Mouse (Mus musculus): ENCODE data around the gene Rnase13. TPM values are rescaled to one million over a fixed set of nuclear protein-coding genes. Genes with fewer than 3 reads are reported as not detected.

Gene Rnase13
- total RNA-seq (2014; rRNA removed), result not detected in 2 replicates
- 0.11 TPM in 1 of 2 replicates, not detected in the other for polyA plus RNA-seq (2015; fragmentation: Nextera tagmentation; extraction: Ambion mirVana)

- no peak for ATAC-seq (ENCODE audit: low FRiP score)
- Histone ChIP-seq H3K4me3 (ENCODE audit: low read depth, low read length) (no peak within 1 kb of the TSS), H3K36me3 (ENCODE audit: insufficient read depth, low read length) (no peaks in the 10 kb centered on the region), H3K27ac (ENCODE audit: low read depth, low read length) (peak within 1 kb of the TSS; percentile 43; the same call in 1 of the 2 replicates), H3K4me1 (ENCODE audit: insufficient read depth, low read length) (no peaks in the 10 kb centered on the region), H3K27me3 (ENCODE audit: insufficient read depth, low read length) (no peaks in the 10 kb centered on the region), H3K9me3 (ENCODE audit: low read length) (no peaks in the 10 kb centered on the region), H3K4me2 (ENCODE audit: low read depth, low read length, poor library complexity, severe bottlenecking) (no peak within 1 kb of the TSS), H3K9ac (replicated peaks; ENCODE audit: low read length, poor library complexity, severe bottlenecking) (no peak within 1 kb of the TSS)
- WGBS, result 86% methylated on average over 7 of the region's 7 CpGs
- DNase-seq (ENCODE audit: low spot score), result no peak
- TF ChIP-seq CTCF (IDR thresholded peaks at IDR 0.05), result no peak
Measured at GRCm38 (mm10) chr14:51922571-51922865, at the start of gene Rnase13. Gene Rnase13, minus strand, starts transcription at chr14:51922773.

GRCm38 (mm10) chr14:51967400-51967799, 44.8 kb upstream of the Rnase13 start:
- ATAC-seq (ENCODE audit: low FRiP score) (no peak), DNase-seq (ENCODE audit: low spot score) (no peak)
- Histone ChIP-seq H3K4me3 (ENCODE audit: low read depth, low read length) (no peak overlapping the region), H3K4me1 (ENCODE audit: insufficient read depth, low read length) (no peaks in the 10 kb centered on the region), H3K9ac (replicated peaks; ENCODE audit: low read length, poor library complexity, severe bottlenecking) (no peak overlapping the region), H3K36me3 (ENCODE audit: insufficient read depth, low read length) (no peaks in the 10 kb centered on the region), H3K27me3 (ENCODE audit: insufficient read depth, low read length) (no peaks in the 10 kb centered on the region), H3K4me2 (ENCODE audit: low read depth, low read length, poor library complexity, severe bottlenecking) (no peak overlapping the region), H3K9me3 (ENCODE audit: low read length) (no peaks in the 10 kb centered on the region), H3K27ac (ENCODE audit: low read depth, low read length) (no peak overlapping the region)
- WGBS, result 88% methylated on average over 3 of the region's 3 CpGs
- TF ChIP-seq CTCF (IDR thresholded peaks at IDR 0.05), result no peak

GRCm38 (mm10) chr14:51960316-51960715, 37.7 kb upstream of the Rnase13 start:
- 89% methylated on average over 2 of the region's 2 CpGs for WGBS
- DNase-seq (ENCODE audit: low spot score) (no peak), ATAC-seq (ENCODE audit: low FRiP score) (no peak)
- Histone ChIP-seq H3K36me3 (ENCODE audit: insufficient read depth, low read length) (no peaks in the 10 kb centered on the region), H3K9me3 (ENCODE audit: low read length) (no peaks in the 10 kb centered on the region), H3K9ac (replicated peaks; ENCODE audit: low read length, poor library complexity, severe bottlenecking) (no peak overlapping the region), H3K4me2 (ENCODE audit: low read depth, low read length, poor library complexity, severe bottlenecking) (no peak overlapping the region), H3K27me3 (ENCODE audit: insufficient read depth, low read length) (no peaks in the 10 kb centered on the region), H3K27ac (ENCODE audit: low read depth, low read length) (no peak overlapping the region), H3K4me1 (ENCODE audit: insufficient read depth, low read length) (no peaks in the 10 kb centered on the region), H3K4me3 (ENCODE audit: low read depth, low read length) (no peak overlapping the region)
- TF ChIP-seq CTCF (IDR thresholded peaks at IDR 0.05), result no peak

GRCm38 (mm10) chr14:51943336-51943735, 20.8 kb upstream of the Rnase13 start:
- 79% methylated on average over 6 of the region's 6 CpGs for WGBS
- ATAC-seq (ENCODE audit: low FRiP score), result no peak
- H3K36me3 ChIP-seq (ENCODE audit: insufficient read depth, low read length), result no peaks in the 10 kb centered on the region
- no peak overlapping the region for H3K27ac ChIP-seq (ENCODE audit: low read depth, low read length)
- no peak overlapping the region for H3K4me2 ChIP-seq (ENCODE audit: low read depth, low read length, poor library complexity, severe bottlenecking)
- TF ChIP-seq CTCF (IDR thresholded peaks at IDR 0.05), result no peak
- no peaks in the 10 kb centered on the region for H3K27me3 ChIP-seq (ENCODE audit: insufficient read depth, low read length)
- no peaks in the 10 kb centered on the region for H3K9me3 ChIP-seq (ENCODE audit: low read length)
- no peaks in the 10 kb centered on the region for H3K4me1 ChIP-seq (ENCODE audit: insufficient read depth, low read length)
- H3K4me3 ChIP-seq (ENCODE audit: low read depth, low read length), result no peak overlapping the region
- DNase-seq (ENCODE audit: low spot score), result no peak
- H3K9ac ChIP-seq (replicated peaks; ENCODE audit: low read length, poor library complexity, severe bottlenecking), result no peak overlapping the region

- no peak overlapping the region for H3K4me3 ChIP-seq (ENCODE audit: low read depth, low read length)
- H3K4me1 ChIP-seq (ENCODE audit: insufficient read depth, low read length), result no peaks in the 10 kb centered on the region
- H3K4me2 ChIP-seq (ENCODE audit: low read depth, low read length, poor library complexity, severe bottlenecking), result no peak overlapping the region
- DNase-seq (ENCODE audit: low spot score) (no peak), ATAC-seq (ENCODE audit: low FRiP score) (no peak)
- no peaks in the 10 kb centered on the region for H3K9me3 ChIP-seq (ENCODE audit: low read length)
- H3K27ac ChIP-seq (ENCODE audit: low read depth, low read length), result no peak overlapping the region
- TF ChIP-seq CTCF (IDR thresholded peaks at IDR 0.05), result no peak
- H3K9ac ChIP-seq (replicated peaks; ENCODE audit: low read length, poor library complexity, severe bottlenecking), result no peak overlapping the region
- 74% methylated on average over 7 of the region's 7 CpGs for WGBS
- H3K27me3 ChIP-seq (ENCODE audit: insufficient read depth, low read length), result no peaks in the 10 kb centered on the region
- H3K36me3 ChIP-seq (ENCODE audit: insufficient read depth, low read length), result no peaks in the 10 kb centered on the region
Measured at GRCm38 (mm10) chr14:51942236-51942635, 19.7 kb upstream of the Rnase13 start.

- 57% methylated on average over 9 of the region's 9 CpGs for WGBS
- DNase-seq (ENCODE audit: low spot score) (no peak), ATAC-seq (ENCODE audit: low FRiP score) (no peak)
- Histone ChIP-seq H3K4me1 (ENCODE audit: insufficient read depth, low read length) (no peaks in the 10 kb centered on the region), H3K36me3 (ENCODE audit: insufficient read depth, low read length) (no peaks in the 10 kb centered on the region), H3K27me3 (ENCODE audit: insufficient read depth, low read length) (no peaks in the 10 kb centered on the region), H3K4me3 (ENCODE audit: low read depth, low read length) (no peak overlapping the region), H3K9ac (replicated peaks; ENCODE audit: low read length, poor library complexity, severe bottlenecking) (no peak overlapping the region), H3K27ac (ENCODE audit: low read depth, low read length) (no peak overlapping the region), H3K4me2 (ENCODE audit: low read depth, low read length, poor library complexity, severe bottlenecking) (no peak overlapping the region), H3K9me3 (ENCODE audit: low read length) (no peaks in the 10 kb centered on the region)
- no peak for TF ChIP-seq CTCF (IDR thresholded peaks at IDR 0.05)
Measured at GRCm38 (mm10) chr14:51941577-51941976, 19.0 kb upstream of the Rnase13 start.

Measured in midbrain, postnatal 0 days (tissue).